Mouse (Mus musculus): ENCODE results near the gene C2cd2l.

DNA sequence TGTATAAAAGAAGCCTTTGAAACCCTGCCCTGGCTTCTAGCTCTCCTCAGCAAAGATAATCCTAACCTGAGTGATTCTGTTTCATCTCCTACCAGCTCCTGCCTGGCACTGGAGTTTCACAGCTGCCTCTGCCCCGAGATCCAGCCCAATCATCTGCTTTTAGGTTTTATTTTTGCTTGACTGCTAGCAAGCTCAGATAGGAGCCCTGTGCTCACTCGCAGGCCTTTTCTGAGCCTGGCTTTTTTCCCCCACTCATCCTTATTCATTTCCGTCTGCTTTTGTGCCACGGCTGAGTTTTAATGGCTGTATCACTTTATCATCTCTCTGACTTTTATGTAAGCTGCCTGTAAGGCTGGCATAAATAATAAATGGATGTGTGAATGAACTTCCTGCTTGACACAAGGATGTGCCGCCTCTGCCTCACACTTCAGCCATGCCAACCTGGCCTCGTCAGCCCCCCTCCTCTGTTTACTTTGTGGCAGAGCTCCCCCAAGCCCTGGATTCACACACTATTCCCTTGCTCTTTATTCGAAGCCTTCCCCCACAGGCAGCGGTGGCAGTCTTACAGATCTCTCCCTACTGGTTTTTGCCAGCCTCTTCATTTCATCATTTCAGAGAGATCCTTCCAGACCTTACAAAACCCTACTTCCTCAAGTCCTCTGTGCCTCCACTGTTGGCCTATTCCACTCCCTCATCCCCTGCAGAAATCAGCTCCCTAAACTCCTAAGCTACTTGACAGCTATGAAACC, 53.4 kb downstream of the C2cd2l start:
- TF ChIP-seq POLR2A (IDR thresholded peaks at IDR 0.05; ENCODE audit: insufficient read depth, low read length): no peak
- TF ChIP-seq CTCF (IDR thresholded peaks at IDR 0.05; ENCODE audit: low read depth, low read length): no peak
